In genomic region chr4:149374662-149375061, GRCm38 (mm10) we compare ENCODE assay signal across 21 mouse cellular contexts. TPM values are rescaled to one million over a fixed set of nuclear protein-coding genes. Genes with fewer than 3 reads are reported as not detected.
DNase-seq lines count a peak whose midpoint lies in the region; TF ChIP-seq lines count a peak whose summit lies in the region.
"Had no signal": no experiment of that assay in that cellular context is flagged by ENCODE, and none has a peak within 500 bp of the region (broad histone marks: within the 10 kb centered on the region; RNA-seq: fewer than 3 reads in every experiment).

No protein-coding gene starts in this region.

- no peak overlapping the region for H3K4me3 ChIP-seq in C2C12 (ENCODE audit: insufficient read depth, poor library complexity, severe bottlenecking)
- H3K4me3 ChIP-seq: forebrain, embryonic 10.5 days; forebrain, embryonic 15.5 days; heart, embryonic 13.5 days; limb, embryonic 12.5 days; lung, embryonic 15.5 days; neural tube, embryonic 13.5 days had no signal

- peak; percentile 36 for DNase-seq in brain, adult 2 months (ENCODE audit: low read depth, low spot score)
- peak; percentile 32 to 41 for DNase-seq in thymus, adult 18-20 months
- DNase-seq in thymus, postnatal 25 days, result peak; percentile 41
- DNase-seq in frontal cortex, postnatal 25 days (ENCODE audit: low spot score in 2 of 2), result no peak
- DNase-seq in left cerebral cortex, postnatal 4 days, result no peak
- DNase-seq in lung, postnatal 4 days, result no peak
- DNase-seq: adrenal gland, postnatal 10 days; cerebellum, adult 11-12 months; cerebellum, postnatal 10 days; heart, postnatal 10 days; kidney, adult 9 months; kidney, postnatal 10 days; layer of hippocampus, postnatal 36 days; right cerebral cortex, postnatal 14 days had no signal

- no peak for TF ChIP-seq CTCF in C2C12 (IDR thresholded peaks at IDR 0.05; ENCODE audit: control insufficient read depth, insufficient read depth, insufficient read length)

- peaks cover 65% of the 10 kb centered on the region for H3K36me3 ChIP-seq in C2C12 (ENCODE audit: control insufficient read depth, insufficient read depth)

- H3K79me3 ChIP-seq in C2C12 (ENCODE audit: low read depth), result peaks cover 8% of the 10 kb centered on the region

- H3K27me3 ChIP-seq in C2C12 (ENCODE audit: control insufficient read depth, insufficient read depth, insufficient read length), result no peaks in the 10 kb centered on the region
- H3K27me3 ChIP-seq: forebrain, embryonic 15.5 days; heart, embryonic 13.5 days; limb, embryonic 12.5 days; lung, embryonic 15.5 days; neural tube, embryonic 13.5 days had no signal

- intact Hi-C loops in left cerebral cortex, postnatal 4 days (cut with DNase I), result no loop called here

- no peak overlapping the region for H3ac ChIP-seq in C2C12 (ENCODE audit: control insufficient read depth, insufficient read length, low read depth)

- H3K79me2 ChIP-seq in C2C12 (ENCODE audit: control insufficient read depth, insufficient read depth), result peaks cover 4% of the 10 kb centered on the region

TF ChIP-seq in C2C12, 6 proteins besides CTCF, POLR2A, EP300 and RAD21:
- TF ChIP-seq USF1 (IDR thresholded peaks at IDR 0.05; ENCODE audit: low read depth) (peak; percentile 9), CEBPB (IDR thresholded peaks at IDR 0.05; ENCODE audit: low read depth) (no peak), FOSL1 (IDR thresholded peaks at IDR 0.05; ENCODE audit: insufficient read depth, low read length, poor library complexity, severe bottlenecking) (no peak), MAX (IDR thresholded peaks at IDR 0.05) (no peak), MYOD1 (IDR thresholded peaks at IDR 0.05; ENCODE audit: control insufficient read depth, insufficient read length, low read depth) (peak; percentile 71), MYOG (IDR thresholded peaks at IDR 0.05; ENCODE audit: control insufficient read depth, extremely low read depth, insufficient read length) (no peak)

RNA-seq across cellular contexts. Expression of gene Ube4b, which starts 51.9 kb away (rescaled TPM):
- 51.6 TPM for polyA plus RNA-seq in C2C12 (2012; fragmentation: generic; extraction: Trizol)
- 100 to 1,000 TPM; 122 to 134 TPM for total RNA-seq in left cerebral cortex, postnatal 4 days (2021)

Comparison
In these comparisons a context has a peak if more than half of its experiments do, and no peak if none do; other contexts are left out.
1. DNase-seq: peak in brain, adult 2 months (single experiment), thymus, adult 18-20 months (2 of 2) and thymus, postnatal 25 days (single experiment); none in frontal cortex, postnatal 25 days (0 of 2), left cerebral cortex, postnatal 4 days (single experiment) and lung, postnatal 4 days (0 of 2).